Mouse (Mus musculus) stomach, postnatal 0 days (tissue): ENCODE data around the gene Gm8332. TPM values are rescaled to one million over a fixed set of nuclear protein-coding genes. Genes with fewer than 3 reads are reported as not detected.
"Not testable (repeated sequence)": the region's sequence is repeated elsewhere in the genome, so short reads cannot be mapped to it uniquely, and the experiment has no call there.

Experiments used
- ATAC-seq: fragments of 200-750 bp; cut with Nextera tagmentation; 2 replicates; pipeline ENCODE4 v1.8.0; 2017; ENCODE audit not compliant: low FRiP score, low TSS enrichment
- DNase-seq: peaks from one replicate; pipeline ENCODE4 v3.0.0-alpha.2; 2016; ENCODE audit warnings: low spot score
- H3K27ac ChIP-seq: fragments of 300-500 bp; sonication (generic); replicated peaks from 2 replicates; pipeline ENCODE4 v1.5.1; 2014; ENCODE audit warnings: mild to moderate bottlenecking, control low read depth
- H3K27me3 ChIP-seq: fragments of 300-500 bp; sonication (generic); 2 replicates; pipeline ENCODE4 v1.6.1; 2014; ENCODE audit warnings: low read length; ENCODE audit not compliant: control insufficient read depth, insufficient read depth
- H3K36me3 ChIP-seq: fragments of 300-500 bp; sonication (generic); 2 replicates; pipeline ENCODE4 v1.6.1; 2014; ENCODE audit warnings: low read length, mixed read lengths; ENCODE audit not compliant: control insufficient read depth, insufficient read depth
- H3K4me1 ChIP-seq: fragments of 300-500 bp; sonication (generic); replicated peaks from 2 replicates; pipeline ENCODE4 v1.6.1; 2014; ENCODE audit warnings: antibody characterized with exemption; ENCODE audit not compliant: control insufficient read depth, insufficient read depth
- H3K4me2 ChIP-seq: fragments of 300-500 bp; sonication (generic); replicated peaks from 2 replicates; pipeline ENCODE4 v1.6.1; 2014; ENCODE audit warnings: low read depth, mild to moderate bottlenecking, control low read depth, moderate library complexity
- H3K4me3 ChIP-seq: fragments of 300-500 bp; sonication (generic); 2 replicates; pipeline ENCODE4 v1.5.1; 2014; ENCODE audit warnings: low read depth, low read length, control low read depth
- H3K9ac ChIP-seq: fragments of 300-500 bp; sonication (generic); 2 replicates; pipeline ENCODE4 v1.6.1; 2014; ENCODE audit warnings: mild to moderate bottlenecking, low read length, control low read depth, mixed read lengths
- H3K9me3 ChIP-seq: fragments of 300-500 bp; sonication (generic); 2 replicates; pipeline ENCODE4 v1.6.1; 2016; ENCODE audit warnings: low read length; ENCODE audit not compliant: control insufficient read depth
- CTCF ChIP-seq: IDR thresholded peaks from 2 replicates; pipeline ENCODE4 v1.5.1; 2016; ENCODE audit warnings: antibody characterized with exemption, low read depth, mild to moderate bottlenecking, moderate library complexity
- EP300 ChIP-seq: optimal IDR thresholded peaks from 2 replicates; pipeline ENCODE3; 2016; ENCODE audit warnings: antibody characterized with exemption
- WGBS: fragments of 180-500 bp; shearing (Covaris S2); extraction: QIAGEN DNeasy Blood & Tissue Kit; methylation state at CpG from one replicate; pipeline ENCODE4 v1.1.7; 2014; 5-methylcytosine and 5-hydroxymethylcytosine counted together
- polyA plus RNA-seq: library from polyadenylated mRNA; unstranded; fragments of >200 nt; fragmentation: Nextera tagmentation; extraction: Ambion mirVana; gene quantifications from 2 replicates; pipeline ENCODE4 v1.2.1, GENCODE M21; 2015

Gm8332 gene
- not detected in 2 replicates for polyA plus RNA-seq

DNA sequence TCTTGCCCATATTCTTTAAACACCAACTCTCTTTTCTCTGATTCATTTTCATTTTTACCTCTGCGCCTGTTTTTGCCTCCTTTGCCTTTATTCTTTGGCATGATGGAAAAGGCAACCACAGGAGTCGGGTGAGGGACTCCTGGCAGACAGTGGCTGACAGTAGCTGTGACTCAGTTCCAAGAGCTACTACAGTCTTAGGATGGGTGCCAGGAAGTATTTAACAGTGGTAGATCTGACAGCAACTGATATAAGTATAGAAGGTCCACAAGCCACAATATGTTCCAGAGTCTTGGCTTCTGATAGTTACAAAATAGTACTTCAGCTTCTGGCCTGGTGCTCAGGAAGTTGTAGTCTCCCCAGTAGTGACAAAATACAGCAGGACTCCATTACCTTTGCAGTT is at the start of gene Gm8332:
Gm8332 (minus strand) TSS at position 101 of the 400 bp plus-strand sequence.
- H3K9me3 ChIP-seq, H3K4me1 ChIP-seq, H3K27ac ChIP-seq, H3K27me3 ChIP-seq, ATAC-seq, H3K4me3 ChIP-seq, DNase-seq, H3K36me3 ChIP-seq, H3K4me2 ChIP-seq, H3K9ac ChIP-seq: not testable (repeated sequence)
- WGBS = 80% methylated on average over 1 of the region's 2 CpGs

DNA sequence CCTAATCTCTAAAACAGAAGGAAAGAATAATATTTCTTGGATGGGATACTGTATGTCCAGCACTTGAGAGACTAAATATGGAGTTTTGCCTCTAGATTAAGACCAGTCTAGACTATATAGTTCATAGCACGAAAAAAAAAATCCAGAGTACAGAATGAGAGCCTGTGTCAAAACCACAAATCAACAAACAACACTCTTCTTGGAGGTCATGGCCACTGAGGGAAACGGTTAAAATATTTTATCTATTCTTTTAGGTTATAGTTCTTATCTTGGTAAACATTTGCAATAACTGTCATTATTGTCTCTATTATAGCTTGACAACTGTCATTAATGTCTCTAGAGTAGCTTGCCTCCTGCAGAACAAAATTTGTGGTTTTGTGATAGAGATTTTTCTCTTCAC is 47.3 kb upstream of the Gm8332 start:
- ATAC-seq, H3K36me3 ChIP-seq, H3K4me3 ChIP-seq, H3K27ac ChIP-seq, H3K9me3 ChIP-seq, H3K9ac ChIP-seq, H3K4me2 ChIP-seq, H3K27me3 ChIP-seq, DNase-seq, H3K4me1 ChIP-seq: not testable (repeated sequence)
- WGBS = 44% methylated on average over 2 of the region's 2 CpGs

DNA sequence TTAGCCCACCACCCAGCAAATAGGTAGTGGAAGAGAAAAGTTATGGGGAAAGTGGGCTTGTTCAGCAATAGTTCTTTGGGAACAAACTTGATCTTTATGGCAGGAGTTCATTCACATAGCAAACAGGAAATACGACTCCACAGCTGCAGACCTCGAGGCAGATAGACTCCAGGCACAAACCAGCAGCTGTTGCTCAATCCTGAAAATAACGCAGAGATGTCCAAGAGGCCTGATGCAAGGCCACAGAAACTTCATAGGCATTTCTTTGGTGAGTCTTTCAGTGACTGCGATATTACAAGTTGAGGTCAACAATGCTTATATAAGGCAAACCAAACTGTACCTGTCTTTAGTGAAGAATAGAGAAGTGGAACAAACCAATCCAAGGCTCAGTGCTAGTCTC is 43.2 kb upstream of the Gm8332 start:
- DNase-seq, ATAC-seq, H3K27ac ChIP-seq, H3K4me3 ChIP-seq, H3K4me2 ChIP-seq, H3K9ac ChIP-seq, H3K9me3 ChIP-seq, H3K36me3 ChIP-seq, H3K27me3 ChIP-seq, H3K4me1 ChIP-seq: not testable (repeated sequence)
- 56% methylated on average over 4 of the region's 4 CpGs for WGBS

DNA sequence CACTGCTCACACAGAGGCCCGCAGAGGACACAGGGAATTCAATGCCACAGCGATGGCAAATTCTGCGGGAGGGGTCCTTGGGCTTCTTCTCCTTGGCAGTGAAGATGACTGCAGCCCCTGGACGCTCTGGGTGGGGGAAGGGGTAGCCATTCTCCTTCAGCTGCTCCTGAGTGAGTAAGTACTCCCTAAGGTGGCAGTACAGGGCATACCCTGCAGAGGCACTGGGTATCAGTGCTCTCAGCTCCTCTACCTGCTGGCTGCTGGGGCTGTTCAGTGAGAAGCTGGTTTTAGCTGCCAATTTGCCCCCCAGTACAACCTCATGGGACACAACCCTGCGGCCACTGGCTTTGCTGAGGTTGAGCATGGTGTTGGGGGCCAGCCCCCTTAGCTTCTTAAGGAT is 35.3 kb upstream of the Gm8332 start:
- H3K9me3 ChIP-seq, H3K27ac ChIP-seq, H3K4me1 ChIP-seq, H3K27me3 ChIP-seq, H3K36me3 ChIP-seq, H3K9ac ChIP-seq, H3K4me2 ChIP-seq, H3K4me3 ChIP-seq, DNase-seq: not testable (repeated sequence)
- WGBS = 92% methylated on average over 3 of the region's 5 CpGs
- peak; percentile 48; the same call in 1 of the 2 replicates for ATAC-seq

DNA sequence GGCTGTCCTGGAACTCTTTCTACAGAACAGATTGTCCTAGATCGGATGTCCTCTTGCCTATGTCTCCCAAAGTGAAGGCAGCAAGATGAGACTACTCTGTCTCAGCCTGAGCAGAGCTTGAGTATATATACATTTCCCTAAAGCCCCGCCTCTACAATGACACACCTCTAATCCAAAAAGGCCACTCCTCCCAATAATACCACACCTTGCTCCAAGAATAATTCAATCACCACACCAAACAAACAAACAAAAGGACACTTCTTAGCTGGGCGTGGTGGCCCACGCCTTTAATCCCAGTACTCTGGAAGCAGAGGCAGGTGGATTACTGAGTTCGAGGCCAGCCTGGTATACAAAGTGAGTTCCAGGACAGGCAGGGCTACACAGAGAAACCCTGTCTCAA is 24.5 kb upstream of the Gm8332 start, which contains the start of gene Gm5662:
Gm5662 (minus strand) TSS at position 101 of the 400 bp plus-strand sequence.
- H3K9ac ChIP-seq, H3K4me3 ChIP-seq, H3K4me1 ChIP-seq, H3K4me2 ChIP-seq, ATAC-seq, H3K27ac ChIP-seq, H3K36me3 ChIP-seq, DNase-seq, H3K27me3 ChIP-seq, H3K9me3 ChIP-seq: not testable (repeated sequence)
- 82% methylated on average over 5 of the region's 5 CpGs for WGBS

DNA sequence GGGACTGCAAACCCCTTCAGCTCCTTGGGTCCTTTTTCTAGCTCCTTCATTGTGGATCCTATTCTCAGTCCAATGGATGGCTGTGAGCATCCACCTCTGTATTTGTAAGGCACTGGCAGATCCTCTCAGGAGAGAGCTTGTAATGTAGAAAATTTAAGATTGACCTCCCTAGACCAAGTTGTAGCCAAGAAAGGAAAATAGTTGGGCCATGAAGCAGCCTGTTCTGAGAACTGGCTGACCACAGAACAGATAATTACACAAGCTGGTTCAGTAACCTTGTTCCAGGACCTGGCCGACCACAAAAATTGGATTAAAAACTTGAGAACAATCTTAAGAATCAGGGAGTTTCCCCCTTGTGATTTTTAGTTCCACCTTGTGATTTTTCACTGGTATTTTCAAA is 7.3 kb upstream of the Gm8332 start:
- TF ChIP-seq CTCF = no peak
- TF ChIP-seq EP300 = no peak
- H3K9me3 ChIP-seq = no peaks in the 10 kb centered on the region
- H3K27ac ChIP-seq = no peak overlapping the region
- no peak overlapping the region for H3K4me3 ChIP-seq
- 58% methylated on average over 1 of the region's 1 CpGs for WGBS
- no peak overlapping the region for H3K4me2 ChIP-seq
- H3K9ac ChIP-seq = no peak overlapping the region
- DNase-seq (no peak), ATAC-seq (no peak)
- 0 out of 2 replicates have a peak, but pooled peaks cover 2% of the 10 kb centered on the region for H3K27me3 ChIP-seq
- H3K4me1 ChIP-seq = no peaks in the 10 kb centered on the region
- no peaks in the 10 kb centered on the region for H3K36me3 ChIP-seq

DNA sequence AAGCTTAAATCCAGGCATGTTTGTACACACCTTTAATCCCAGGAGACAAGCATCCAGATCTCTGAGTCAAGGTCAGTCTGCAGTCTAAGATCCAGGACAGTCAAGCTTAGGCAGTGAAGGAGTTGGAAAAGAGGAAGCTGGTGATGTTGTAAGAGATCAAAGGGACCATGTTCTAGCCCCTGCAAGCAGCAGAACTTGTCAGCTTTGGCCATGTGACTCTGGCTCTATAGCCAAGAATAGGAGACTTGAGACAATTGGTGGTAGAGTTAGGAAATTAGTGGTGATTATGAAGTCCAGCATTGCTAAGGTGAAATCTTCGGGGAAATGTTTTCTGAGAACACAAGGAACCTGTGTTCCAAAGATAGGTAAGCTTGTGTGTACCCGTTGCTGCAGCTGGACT is 6.0 kb upstream of the Gm8332 start:
- DNase-seq, H3K9ac ChIP-seq, H3K9me3 ChIP-seq, H3K4me3 ChIP-seq, H3K36me3 ChIP-seq, H3K27ac ChIP-seq, ATAC-seq, H3K4me1 ChIP-seq, H3K4me2 ChIP-seq, H3K27me3 ChIP-seq: not testable (repeated sequence)
- WGBS = 58% methylated on average over 2 of the region's 2 CpGs

DNA sequence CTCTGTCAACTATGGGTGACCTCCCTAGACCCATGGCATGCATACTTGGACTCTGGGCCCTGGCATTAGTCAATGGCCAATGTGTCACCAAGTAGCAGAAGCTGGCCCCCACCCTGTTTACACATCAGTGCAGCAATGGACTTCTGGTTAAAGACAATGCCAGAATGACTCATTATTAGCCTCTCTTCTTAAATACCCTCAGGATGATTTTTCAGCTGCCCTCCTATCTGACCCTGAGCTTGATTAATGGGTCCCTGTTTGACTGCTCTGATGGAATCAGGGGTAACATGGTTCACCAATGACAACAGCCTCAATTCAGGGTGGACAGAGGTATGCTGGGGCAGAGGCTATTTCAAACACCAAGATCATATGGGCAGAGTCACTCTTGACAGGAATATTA is 4.1 kb downstream of the Gm8332 start:
- not testable (repeated sequence) for ATAC-seq

More for the DNA sequence above, 4.1 kb downstream of the Gm8332 start:
- not testable (repeated sequence) for H3K4me1 ChIP-seq, H3K27ac ChIP-seq, DNase-seq, H3K9me3 ChIP-seq, H3K9ac ChIP-seq, H3K4me2 ChIP-seq, H3K4me3 ChIP-seq, H3K27me3 ChIP-seq, H3K36me3 ChIP-seq
